8 mouse cellular contexts compared by ENCODE assay signal in the genomic region with DNA sequence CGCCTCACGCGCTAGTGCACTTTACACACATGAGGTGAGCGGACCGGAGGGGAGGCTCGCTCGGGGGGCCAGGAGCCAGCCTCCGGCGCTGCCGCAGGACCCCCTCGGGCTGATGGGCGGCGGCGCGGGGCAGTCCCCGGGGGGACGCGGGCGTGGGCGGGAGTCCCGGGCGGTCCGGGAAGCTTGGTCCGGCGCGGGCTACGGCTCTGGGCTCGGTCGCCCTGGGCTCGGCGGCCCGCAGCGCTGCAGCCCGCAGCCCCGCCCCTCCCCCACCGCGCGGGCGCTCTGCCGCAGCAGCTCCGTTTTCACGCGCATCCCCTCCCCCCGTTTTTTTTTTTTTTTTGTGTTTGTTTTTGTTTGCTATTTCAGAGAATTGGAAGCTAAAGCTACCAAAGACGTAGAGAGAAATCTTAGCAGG. TPM values are rescaled to one million over a fixed set of nuclear protein-coding genes. Genes with fewer than 3 reads are reported as not detected.
DNase-seq lines count a peak whose midpoint lies in the region; ATAC-seq lines count a peak whose summit lies in the region.

No protein-coding gene starts in this region.

- H3K4me1 ChIP-seq in lung, embryonic 16.5 days (replicated peaks; ENCODE audit: control insufficient read depth, insufficient read depth, low read length): peaks cover 27% of the 10 kb centered on the region
- H3K4me1 ChIP-seq in hindbrain, embryonic 10.5 days (replicated peaks): peaks cover 22% of the 10 kb centered on the region

- peak; percentile 78 for ATAC-seq in lung, embryonic 16.5 days (ENCODE audit: low read depth)

- no peaks in the 10 kb centered on the region for H3K27me3 ChIP-seq in lung, embryonic 16.5 days (ENCODE audit: control insufficient read depth, insufficient read depth, low read depth, low read length)
- H3K27me3 ChIP-seq in hindbrain, embryonic 10.5 days (ENCODE audit: insufficient read depth, poor library complexity, severe bottlenecking): no peaks in the 10 kb centered on the region

- H3K36me3 ChIP-seq in lung, embryonic 16.5 days (ENCODE audit: control insufficient read depth, insufficient read depth, low read length): peaks cover 2% of the 10 kb centered on the region; the same call in 1 of the 2 replicates
- H3K36me3 ChIP-seq in hindbrain, embryonic 10.5 days: peaks cover 22% of the 10 kb centered on the region

- peak overlapping the region; percentile 98 for H3K9ac ChIP-seq in lung, embryonic 16.5 days (ENCODE audit: low read length)

- H3K4me3 ChIP-seq in lung, embryonic 16.5 days (ENCODE audit: low read length): peak overlapping the region; percentile 89
- peak overlapping the region; percentile 100 for H3K4me3 ChIP-seq in hindbrain, embryonic 10.5 days

- H3K4me2 ChIP-seq in lung, embryonic 16.5 days (ENCODE audit: low read depth, low read length): peak overlapping the region; percentile 68

- WGBS in lung, embryonic 16.5 days: 0% methylated on average over 26 of the region's 45 CpGs
- WGBS in hindbrain, embryonic 10.5 days: 1% methylated on average over 45 of the region's 45 CpGs

- peak; percentile 53 for DNase-seq in adrenal gland, postnatal 25 days
- DNase-seq in adrenal gland, postnatal 14 days: no peak
- no peak for DNase-seq in lung, postnatal 36 days
- DNase-seq in hindbrain, embryonic 10.5 days (ENCODE audit: low spot score): no peak
- DNase-seq in lung, postnatal 14 days: peak; percentile 34
- no peak for DNase-seq in urinary bladder, postnatal 4 days (ENCODE audit: low spot score in 2 of 2)
- no peak for DNase-seq in urinary bladder, postnatal 36 days (ENCODE audit: low spot score in 2 of 2)

- no peaks in the 10 kb centered on the region for H3K9me3 ChIP-seq in lung, embryonic 16.5 days (ENCODE audit: control insufficient read depth, low read length)
- no peaks in the 10 kb centered on the region for H3K9me3 ChIP-seq in hindbrain, embryonic 10.5 days

- H3K27ac ChIP-seq in lung, embryonic 16.5 days (ENCODE audit: low read length): peak overlapping the region; percentile 98
- peak overlapping the region; percentile 100 for H3K27ac ChIP-seq in hindbrain, embryonic 10.5 days

RNA-seq across cellular contexts. Expression of gene Tnrc6a, which starts 0.6 kb away (rescaled TPM):
- 52.4 and 64.5 TPM in 2 replicates for total RNA-seq in adrenal gland, postnatal 25 days (2021)
- 57.5 and 68.3 TPM in 2 replicates for total RNA-seq in adrenal gland, postnatal 14 days (2021)
- 41.9 and 43.8 TPM in 2 replicates for polyA plus RNA-seq in lung, embryonic 16.5 days (2015; fragmentation: Nextera tagmentation; extraction: Ambion mirVana)
- polyA plus RNA-seq in hindbrain, embryonic 10.5 days (2016; fragmentation: Nextera tagmentation; extraction: Ambion mirVana): 51.5 and 58.1 TPM in 2 replicates

Comparison
In these comparisons a context has a peak if more than half of its experiments do, and no peak if none do; other contexts are left out.
1. DNase-seq: peak in adrenal gland, postnatal 25 days (single experiment) and lung, postnatal 14 days (single experiment); none in adrenal gland, postnatal 14 days (single experiment), lung, postnatal 36 days (single experiment), hindbrain, embryonic 10.5 days (single experiment), urinary bladder, postnatal 4 days (0 of 2) and urinary bladder, postnatal 36 days (0 of 2).